Mouse (Mus musculus): ENCODE data around the gene Cog8. TPM values are rescaled to one million over a fixed set of nuclear protein-coding genes. Genes with fewer than 3 reads are reported as not detected.

Cog8 gene
- total RNA-seq, 1 experiment, result 37.8 TPM

GRCm38 (mm10) chr8:107095717-107096365, 39.4 kb upstream of the Cog8 start:
- H3K27ac ChIP-seq (ENCODE audit: insufficient read depth, low read depth, low read length, poor library complexity, severe bottlenecking), result peak overlapping the region; percentile 85
- H3K9ac ChIP-seq (ENCODE audit: insufficient read depth, low read depth, low read length, poor library complexity, severe bottlenecking), result peak overlapping the region; percentile 92
- in situ Hi-C loops (cut with MboI; ENCODE audit: low sequenced_read_pairs in 2 of 2, unreplicated experiment in 2 of 2), result no loop called here
- TF ChIP-seq CHD2 (IDR thresholded peaks at IDR 0.05; ENCODE audit: low read depth, low read length) (no peak), ZC3H11A (IDR thresholded peaks at IDR 0.05; ENCODE audit: borderline replicate concordance, low read depth, low read length) (no peak), HCFC1 (IDR thresholded peaks at IDR 0.05; ENCODE audit: borderline replicate concordance, insufficient read depth, low read length) (no peak), ZNF384 (IDR thresholded peaks at IDR 0.05; ENCODE audit: low read depth, low read length) (no peak), MAFK (IDR thresholded peaks at IDR 0.05; ENCODE audit: insufficient read depth, low read depth, low read length) (no peak)
- H3K9me3 ChIP-seq (ENCODE audit: control insufficient read depth, insufficient read depth, low read depth, low read length), result no peaks in the 10 kb centered on the region
- DNase-seq (ENCODE audit: low read depth, low spot score), result no peak
- peak overlapping the region; percentile 89 to 94 for H3K4me3 ChIP-seq (ENCODE audit: insufficient read depth in 1 of 2, low read depth in 1 of 2, low read length in 2 of 2, poor library complexity in 1 of 2, severe bottlenecking in 1 of 2)
- peaks cover 19% of the 10 kb centered on the region; the same call in 1 of the 2 replicates for H3K36me3 ChIP-seq (ENCODE audit: control insufficient read depth, insufficient read depth, low read length, poor library complexity, severe bottlenecking)
- H3K4me1 ChIP-seq (ENCODE audit: control insufficient read depth in 2 of 2, insufficient read depth in 2 of 2, low read length in 2 of 2, poor library complexity in 1 of 2), result no peaks in the 10 kb centered on the region

- no peak overlapping the region for H3K9ac ChIP-seq (ENCODE audit: insufficient read depth, low read depth, low read length, poor library complexity, severe bottlenecking)
- H3K27ac ChIP-seq (ENCODE audit: insufficient read depth, low read depth, low read length, poor library complexity, severe bottlenecking), result no peak overlapping the region
- no peak overlapping the region for H3K4me3 ChIP-seq (ENCODE audit: insufficient read depth in 1 of 2, low read depth in 1 of 2, low read length in 2 of 2, poor library complexity in 1 of 2, severe bottlenecking in 1 of 2)
- in situ Hi-C loops (cut with MboI; ENCODE audit: low sequenced_read_pairs in 2 of 2, unreplicated experiment in 2 of 2), result no loop called here
- H3K9me3 ChIP-seq (ENCODE audit: control insufficient read depth, insufficient read depth, low read depth, low read length), result no peaks in the 10 kb centered on the region
- TF ChIP-seq ZC3H11A (IDR thresholded peaks at IDR 0.05; ENCODE audit: borderline replicate concordance, low read depth, low read length), result no peak
- TF ChIP-seq HCFC1 (IDR thresholded peaks at IDR 0.05; ENCODE audit: borderline replicate concordance, insufficient read depth, low read length), result no peak
- no peak for TF ChIP-seq ZNF384 (IDR thresholded peaks at IDR 0.05; ENCODE audit: low read depth, low read length)
- TF ChIP-seq MAFK (IDR thresholded peaks at IDR 0.05; ENCODE audit: insufficient read depth, low read depth, low read length), result no peak
- no peak for TF ChIP-seq CHD2 (IDR thresholded peaks at IDR 0.05; ENCODE audit: low read depth, low read length)
- peaks cover 0 to 4% of the 10 kb centered on the region in 2 experiments; a peak in 1 of 4 replicates for H3K4me1 ChIP-seq (ENCODE audit: control insufficient read depth in 2 of 2, insufficient read depth in 2 of 2, low read length in 2 of 2, poor library complexity in 1 of 2)
- H3K36me3 ChIP-seq (ENCODE audit: control insufficient read depth, insufficient read depth, low read length, poor library complexity, severe bottlenecking), result peaks cover 25% of the 10 kb centered on the region; the same call in 1 of the 2 replicates
- DNase-seq (ENCODE audit: low read depth, low spot score), result no peak
These were observed 34.0 kb upstream of the Cog8 start for GRCm38 (mm10) chr8:107090531-107090930.

- peaks cover 0 to 4% of the 10 kb centered on the region in 2 experiments; a peak in 1 of 4 replicates for H3K4me1 ChIP-seq (ENCODE audit: control insufficient read depth in 2 of 2, insufficient read depth in 2 of 2, low read length in 2 of 2, poor library complexity in 1 of 2)
- H3K9ac ChIP-seq (ENCODE audit: insufficient read depth, low read depth, low read length, poor library complexity, severe bottlenecking), result no peak overlapping the region
- no peak for DNase-seq (ENCODE audit: low read depth, low spot score)
- in situ Hi-C loops (cut with MboI; ENCODE audit: low sequenced_read_pairs in 2 of 2, unreplicated experiment in 2 of 2), result no loop called here
- H3K36me3 ChIP-seq (ENCODE audit: control insufficient read depth, insufficient read depth, low read length, poor library complexity, severe bottlenecking), result peaks cover 21% of the 10 kb centered on the region; the same call in 1 of the 2 replicates
- no peak for TF ChIP-seq MAFK (IDR thresholded peaks at IDR 0.05; ENCODE audit: insufficient read depth, low read depth, low read length)
- no peak for TF ChIP-seq HCFC1 (IDR thresholded peaks at IDR 0.05; ENCODE audit: borderline replicate concordance, insufficient read depth, low read length)
- no peak for TF ChIP-seq ZC3H11A (IDR thresholded peaks at IDR 0.05; ENCODE audit: borderline replicate concordance, low read depth, low read length)
- no peak for TF ChIP-seq ZNF384 (IDR thresholded peaks at IDR 0.05; ENCODE audit: low read depth, low read length)
- no peak for TF ChIP-seq CHD2 (IDR thresholded peaks at IDR 0.05; ENCODE audit: low read depth, low read length)
- H3K9me3 ChIP-seq (ENCODE audit: control insufficient read depth, insufficient read depth, low read depth, low read length), result no peaks in the 10 kb centered on the region
- no peak overlapping the region for H3K4me3 ChIP-seq (ENCODE audit: insufficient read depth in 1 of 2, low read depth in 1 of 2, low read length in 2 of 2, poor library complexity in 1 of 2, severe bottlenecking in 1 of 2)
- no peak overlapping the region for H3K27ac ChIP-seq (ENCODE audit: insufficient read depth, low read depth, low read length, poor library complexity, severe bottlenecking)
These were observed 32.1 kb upstream of the Cog8 start for GRCm38 (mm10) chr8:107088526-107089063.

- in situ Hi-C loops (cut with MboI; ENCODE audit: low sequenced_read_pairs in 2 of 2, unreplicated experiment in 2 of 2), result no loop called here
- peaks cover 23% of the 10 kb centered on the region for H3K36me3 ChIP-seq (ENCODE audit: control insufficient read depth, insufficient read depth, low read length, poor library complexity, severe bottlenecking)
These were observed 29.5 kb upstream of the Cog8 start for GRCm38 (mm10) chr8:107086018-107086417.

More at GRCm38 (mm10) chr8:107086018-107086417, 29.5 kb upstream of the Cog8 start:
- Histone ChIP-seq H3K27ac (ENCODE audit: insufficient read depth, low read depth, low read length, poor library complexity, severe bottlenecking) (no peak overlapping the region), H3K9me3 (ENCODE audit: control insufficient read depth, insufficient read depth, low read depth, low read length) (no peaks in the 10 kb centered on the region), H3K4me1 (ENCODE audit: control insufficient read depth in 2 of 2, insufficient read depth in 2 of 2, low read length in 2 of 2, poor library complexity in 1 of 2) (peaks cover 0 to 4% of the 10 kb centered on the region in 2 experiments; a peak in 1 of 4 replicates), H3K9ac (ENCODE audit: insufficient read depth, low read depth, low read length, poor library complexity, severe bottlenecking) (no peak overlapping the region), H3K4me3 (ENCODE audit: insufficient read depth in 1 of 2, low read depth in 1 of 2, low read length in 2 of 2, poor library complexity in 1 of 2, severe bottlenecking in 1 of 2) (no peak overlapping the region)
- no peak for TF ChIP-seq ZNF384 (IDR thresholded peaks at IDR 0.05; ENCODE audit: low read depth, low read length)
- TF ChIP-seq ZC3H11A (IDR thresholded peaks at IDR 0.05; ENCODE audit: borderline replicate concordance, low read depth, low read length), result no peak
- TF ChIP-seq HCFC1 (IDR thresholded peaks at IDR 0.05; ENCODE audit: borderline replicate concordance, insufficient read depth, low read length), result no peak
- no peak for TF ChIP-seq MAFK (IDR thresholded peaks at IDR 0.05; ENCODE audit: insufficient read depth, low read depth, low read length)
- no peak for TF ChIP-seq CHD2 (IDR thresholded peaks at IDR 0.05; ENCODE audit: low read depth, low read length)
- DNase-seq (ENCODE audit: low read depth, low spot score), result no peak
